Mouse (Mus musculus) heart, embryonic 15.5 days (tissue): Measurements from ENCODE around the gene Epb41l5. TPM values are rescaled to one million over a fixed set of nuclear protein-coding genes. Genes with fewer than 3 reads are reported as not detected.

ENCODE experiments used
- ATAC-seq: fragments of 200-750 bp; cut with Nextera tagmentation; replicated peaks from 2 replicates; pipeline ENCODE4 v1.8.0; 2017; ENCODE audit warnings: low read depth, moderate TSS enrichment; ENCODE audit not compliant: insufficient number of reproducible peaks, insufficient read depth, low FRiP score
- H3K27ac ChIP-seq: fragments of 300-500 bp; sonication (generic); 2 replicates; pipeline ENCODE4 v1.5.1; 2015; ENCODE audit warnings: mild to moderate bottlenecking, inconsistent platforms
- H3K27me3 ChIP-seq: fragments of 300-500 bp; sonication (generic); 2 replicates; pipeline ENCODE4 v1.6.1; 2015; ENCODE audit warnings: inconsistent platforms
- H3K36me3 ChIP-seq: fragments of 300-500 bp; sonication (generic); 2 replicates; pipeline ENCODE4 v1.6.1; 2015; ENCODE audit warnings: mild to moderate bottlenecking, inconsistent platforms
- H3K4me1 ChIP-seq: fragments of 300-500 bp; sonication (generic); replicated peaks from 2 replicates; pipeline ENCODE4 v1.6.1; 2015; ENCODE audit warnings: inconsistent platforms
- H3K4me2 ChIP-seq: fragments of 300-500 bp; sonication (generic); 2 replicates; pipeline ENCODE4 v1.6.1; 2015; ENCODE audit warnings: inconsistent platforms, mild to moderate bottlenecking, moderate library complexity
- H3K4me3 ChIP-seq: fragments of 300-500 bp; sonication (generic); 2 replicates; pipeline ENCODE4 v1.5.1; 2015; ENCODE audit warnings: mild to moderate bottlenecking, inconsistent platforms
- H3K9ac ChIP-seq: fragments of 300-500 bp; sonication (generic); 2 replicates; pipeline ENCODE4 v1.6.1; 2015; ENCODE audit warnings: mild to moderate bottlenecking, inconsistent platforms
- H3K9me3 ChIP-seq: fragments of 300-500 bp; sonication (generic); replicated peaks from 2 replicates; pipeline ENCODE4 v1.6.1; 2016; ENCODE audit warnings: inconsistent platforms
- WGBS: fragments of 180-500 bp; shearing (Covaris S2); methylation state at CpG from one replicate; pipeline ENCODE4 v1.1.7; 2015; ENCODE audit warnings: mixed read lengths; 5-methylcytosine and 5-hydroxymethylcytosine counted together
- polyA plus RNA-seq: library from polyadenylated mRNA; unstranded; fragments of >200 nt; fragmentation: Nextera tagmentation; extraction: Ambion mirVana; gene quantifications from 2 replicates; pipeline ENCODE4 v1.2.1, GENCODE M21; 2015

The Epb41l5 gene
- polyA plus RNA-seq, 1 experiment from 2014 or later = 9.5 TPM

DNA sequence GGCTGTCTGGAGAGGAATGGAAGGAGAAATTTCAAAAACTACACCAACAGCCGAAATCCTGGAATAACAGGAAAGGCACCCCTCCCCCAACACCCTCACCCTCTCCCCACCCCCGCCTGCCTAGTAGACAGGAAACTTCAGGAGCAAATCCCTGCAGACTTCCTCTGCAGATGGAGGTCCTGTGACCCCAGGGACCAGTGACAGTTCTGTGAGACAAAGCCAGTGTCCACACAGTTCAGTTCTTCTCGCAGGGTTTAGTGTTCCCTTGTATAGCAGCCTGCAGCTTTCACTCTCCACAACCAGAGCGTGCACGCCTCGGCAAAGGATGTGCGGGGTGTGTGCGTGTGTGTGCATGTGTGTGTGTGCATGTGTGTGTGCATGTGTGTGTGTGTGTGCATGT is 137.9 kb downstream of the Epb41l5 start:
- no peaks in the 10 kb centered on the region for H3K9me3 ChIP-seq
- H3K4me1 ChIP-seq = peaks cover 21% of the 10 kb centered on the region
- no peak overlapping the region for H3K4me2 ChIP-seq
- WGBS = 62% methylated on average over 8 of the region's 8 CpGs
- no peaks in the 10 kb centered on the region for H3K36me3 ChIP-seq
- ATAC-seq = 0 out of 2 replicates have a peak, but pooled peaks have one; percentile 45
- H3K4me3 ChIP-seq = no peak overlapping the region
- H3K27me3 ChIP-seq = no peaks in the 10 kb centered on the region
- no peak overlapping the region for H3K9ac ChIP-seq
- peak overlapping the region; percentile 63 for H3K27ac ChIP-seq

DNA sequence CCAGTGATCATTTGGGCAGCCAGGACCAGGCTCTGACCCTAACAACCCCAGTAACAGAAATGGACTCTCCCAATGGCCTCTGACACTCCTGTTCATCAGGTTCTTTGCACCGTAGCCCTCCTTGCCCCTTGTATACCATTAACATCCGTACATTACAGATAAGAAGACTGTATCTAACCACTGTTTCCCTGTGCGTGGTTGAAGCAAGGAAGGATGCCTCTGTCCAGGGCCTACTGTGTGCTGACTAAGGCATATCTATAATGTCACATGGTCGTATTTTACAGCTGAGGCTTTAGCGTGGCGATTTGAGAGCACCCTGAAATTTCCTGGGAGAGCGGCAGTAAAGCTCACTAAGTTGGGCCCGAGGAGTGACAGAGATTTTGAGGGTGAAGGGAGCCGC is 138.4 kb downstream of the Epb41l5 start:
- Histone ChIP-seq H3K9me3 (no peaks in the 10 kb centered on the region), H3K27me3 (no peaks in the 10 kb centered on the region)

DNA sequence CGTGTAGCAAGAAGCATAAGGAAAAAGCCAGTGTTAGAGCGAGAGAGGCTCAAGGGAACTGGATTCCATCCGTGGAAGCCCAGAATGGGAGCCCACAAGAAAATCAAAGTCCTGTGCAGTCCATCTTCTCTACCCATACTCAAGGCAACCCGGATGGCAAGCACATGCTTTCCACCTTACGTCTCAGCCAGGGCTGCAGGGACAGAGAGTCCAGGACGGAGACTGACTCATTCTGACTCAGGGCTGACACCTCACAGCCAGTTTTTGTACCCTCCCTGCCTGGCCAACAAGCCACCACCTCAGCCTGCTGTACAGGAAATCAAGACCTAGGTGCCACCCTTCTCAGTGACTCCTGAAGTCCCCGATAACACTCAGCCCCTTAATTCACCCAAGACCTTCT is 139.3 kb downstream of the Epb41l5 start:
- no peak for ATAC-seq
- WGBS = 77% methylated on average over 7 of the region's 7 CpGs
- Histone ChIP-seq H3K4me3 (no peak overlapping the region), H3K36me3 (no peaks in the 10 kb centered on the region), H3K27me3 (no peaks in the 10 kb centered on the region), H3K4me2 (no peak overlapping the region), H3K27ac (peak overlapping the region; percentile 73; the same call in 1 of the 2 replicates), H3K9me3 (no peaks in the 10 kb centered on the region), H3K4me1 (peaks cover 29% of the 10 kb centered on the region), H3K9ac (no peak overlapping the region)

More for the DNA sequence above, 138.4 kb downstream of the Epb41l5 start:
- Histone ChIP-seq H3K4me1 (peaks cover 23% of the 10 kb centered on the region), H3K27ac (peak overlapping the region; percentile 63), H3K9ac (no peak overlapping the region), H3K36me3 (no peaks in the 10 kb centered on the region), H3K4me2 (no peak overlapping the region), H3K4me3 (no peak overlapping the region)
- ATAC-seq = no peak
- 51% methylated on average over 9 of the region's 9 CpGs for WGBS

DNA sequence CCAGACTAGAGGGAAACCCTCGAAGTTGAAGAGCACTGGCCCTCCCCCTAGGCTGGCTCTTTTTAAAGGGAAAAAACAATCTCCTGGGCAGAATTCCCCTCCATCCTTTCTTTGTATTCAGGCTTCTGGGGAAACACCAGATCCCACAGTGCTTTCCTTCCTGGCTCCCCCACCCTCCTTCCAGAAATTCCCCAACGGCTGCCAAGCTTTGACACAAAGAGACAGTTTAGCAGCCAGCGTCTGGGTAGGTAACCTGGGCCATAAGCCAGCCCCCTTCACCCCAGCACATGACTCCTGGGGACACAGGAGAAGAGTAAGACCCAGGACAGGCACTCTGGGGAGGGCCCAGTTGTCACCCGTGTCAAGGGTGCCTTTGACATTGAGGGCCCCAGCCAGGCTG is 140.3 kb downstream of the Epb41l5 start:
- no peaks in the 10 kb centered on the region for H3K27me3 ChIP-seq
- peak overlapping the region; percentile 73 for H3K27ac ChIP-seq
- H3K4me3 ChIP-seq = no peak overlapping the region
- 29% methylated on average over 4 of the region's 4 CpGs for WGBS
- H3K9me3 ChIP-seq = no peaks in the 10 kb centered on the region
- no peaks in the 10 kb centered on the region for H3K36me3 ChIP-seq
- no peak overlapping the region for H3K4me2 ChIP-seq
- H3K4me1 ChIP-seq = peaks cover 29% of the 10 kb centered on the region
- ATAC-seq = no peak
- no peak overlapping the region for H3K9ac ChIP-seq

DNA sequence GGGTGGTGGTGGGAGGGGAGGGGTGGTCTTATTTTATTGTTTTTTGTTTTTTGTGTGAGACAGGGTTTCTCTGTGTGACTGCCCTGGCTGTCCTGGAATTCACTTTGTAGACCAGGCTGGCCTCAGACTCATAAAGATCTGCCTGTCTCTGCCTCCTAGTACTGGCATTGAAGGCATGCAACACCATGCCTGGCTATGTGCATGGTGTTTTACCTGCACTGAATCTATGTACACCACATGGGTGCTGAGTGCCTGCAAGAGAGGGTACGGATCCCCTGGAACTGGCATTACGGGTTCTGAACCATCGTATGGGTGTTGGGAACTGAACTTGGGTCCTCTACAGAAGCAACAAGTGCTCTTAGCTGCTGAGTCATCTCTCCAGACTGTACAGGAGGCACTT is 142.8 kb downstream of the Epb41l5 start:
- Histone ChIP-seq H3K27me3 (no peaks in the 10 kb centered on the region), H3K36me3 (peaks cover 2% of the 10 kb centered on the region; the same call in 1 of the 2 replicates), H3K9me3 (no peaks in the 10 kb centered on the region), H3K4me1 (peaks cover 45% of the 10 kb centered on the region), H3K4me2 (no peak overlapping the region), H3K9ac (no peak overlapping the region), H3K27ac (no peak overlapping the region), H3K4me3 (no peak overlapping the region)
- no peak for ATAC-seq
- 92% methylated on average over 3 of the region's 3 CpGs for WGBS

DNA sequence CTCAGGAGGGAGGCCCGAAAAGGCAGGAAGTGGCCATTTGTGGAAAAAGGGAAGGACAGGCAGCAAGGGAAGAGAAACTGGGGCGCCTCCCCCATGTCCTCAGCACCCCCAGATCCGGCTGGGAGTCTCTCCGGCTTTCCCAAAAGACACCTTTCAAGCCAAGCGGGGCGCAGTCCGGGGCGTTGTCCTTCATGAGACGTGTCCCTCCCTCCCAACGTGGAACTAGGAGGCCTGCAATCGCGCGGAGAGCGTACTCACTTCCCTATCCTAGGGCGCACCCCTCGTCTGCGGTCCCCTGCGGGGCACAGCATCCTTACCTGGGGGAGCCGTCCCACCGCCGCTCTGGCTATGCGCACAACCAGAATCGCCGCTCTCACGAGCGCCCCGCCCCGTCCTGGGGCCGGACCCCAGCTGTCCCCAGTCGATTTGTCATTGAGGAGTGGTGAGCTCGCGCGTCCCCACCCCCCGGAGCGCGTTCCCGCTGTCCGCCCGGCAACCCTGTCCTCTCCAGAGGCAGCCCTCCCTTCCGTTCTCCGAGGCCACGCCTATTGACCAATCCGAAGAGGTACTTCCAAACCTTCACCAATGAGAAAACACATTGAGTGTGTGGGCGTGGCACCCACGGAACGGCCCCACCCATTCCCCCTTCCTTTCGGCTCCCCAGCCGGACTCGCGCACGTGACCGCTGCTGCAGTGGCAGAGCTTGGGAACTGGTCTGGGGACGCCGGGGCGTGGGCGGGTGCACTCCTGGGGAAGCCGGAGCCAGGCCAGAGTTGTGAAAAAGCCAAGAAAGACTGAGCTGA is 144.3 kb downstream of the Epb41l5 start, which contains the start of gene Ralb:
Gene Ralb, minus strand, starts transcription at position 535 of the 803 bp plus-strand sequence.
- H3K9ac ChIP-seq = peak within 1 kb of the TSS; percentile 75
- H3K27ac ChIP-seq = peak within 1 kb of the TSS; percentile 91
- no peaks in the 10 kb centered on the region for H3K27me3 ChIP-seq
- peak; percentile 97 for ATAC-seq
- WGBS = under 1% methylated on average over 57 of the region's 57 CpGs
- no peaks in the 10 kb centered on the region for H3K9me3 ChIP-seq
- peak within 1 kb of the TSS; percentile 81 for H3K4me3 ChIP-seq
- H3K4me1 ChIP-seq = peaks cover 40% of the 10 kb centered on the region
- H3K4me2 ChIP-seq = peak within 1 kb of the TSS; percentile 76
- H3K36me3 ChIP-seq = peaks cover 9% of the 10 kb centered on the region

DNA sequence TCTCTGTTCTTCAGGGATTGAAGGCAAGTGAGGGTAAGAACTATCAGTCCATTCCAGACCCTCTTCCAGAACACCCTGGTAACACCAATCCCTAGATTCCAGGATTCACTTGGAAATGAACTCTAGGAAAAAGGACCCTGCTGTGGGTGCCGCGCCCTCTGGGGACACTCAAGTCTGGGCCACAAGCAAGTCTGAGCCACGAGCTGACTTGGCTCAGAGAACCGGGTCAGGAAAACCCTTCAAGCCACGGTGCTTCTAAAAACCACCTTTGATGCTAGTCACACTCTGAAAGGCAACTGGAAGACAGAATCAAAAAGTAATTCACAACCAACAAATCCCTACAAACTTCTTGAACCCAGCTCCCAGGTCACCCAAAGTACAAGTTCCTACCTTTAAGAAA is 145.0 kb downstream of the Epb41l5 start:
- H3K4me2 ChIP-seq = peak overlapping the region; percentile 76
- peaks cover 43% of the 10 kb centered on the region for H3K4me1 ChIP-seq
- peaks cover 9% of the 10 kb centered on the region for H3K36me3 ChIP-seq
- peak overlapping the region; percentile 75 for H3K9ac ChIP-seq
- peak overlapping the region; percentile 81 for H3K4me3 ChIP-seq
- no peak for ATAC-seq
- WGBS = 10% methylated on average over 5 of the region's 5 CpGs
- no peaks in the 10 kb centered on the region for H3K9me3 ChIP-seq
- no peaks in the 10 kb centered on the region for H3K27me3 ChIP-seq
- H3K27ac ChIP-seq = peak overlapping the region; percentile 91

DNA sequence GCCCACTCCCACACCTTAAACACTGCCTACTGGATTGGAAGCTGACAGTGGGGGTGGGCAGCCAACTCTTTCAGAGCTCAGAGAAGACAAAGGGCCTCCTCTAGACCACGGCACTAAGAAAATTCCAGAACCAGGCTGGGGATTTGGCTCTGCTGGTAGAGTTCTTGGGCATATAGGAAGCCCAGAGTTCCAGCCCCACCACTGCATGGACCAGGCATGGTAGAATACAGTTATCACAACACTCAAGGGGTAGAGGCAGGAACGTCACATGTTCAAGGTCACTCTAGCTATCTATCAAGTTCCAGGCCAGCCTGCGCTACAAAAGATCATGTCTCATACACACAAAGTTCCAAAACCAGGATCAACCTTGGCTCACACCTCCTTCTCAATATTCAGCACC is 145.6 kb downstream of the Epb41l5 start:
- Histone ChIP-seq H3K4me2 (peak overlapping the region; percentile 76), H3K9ac (peak overlapping the region; percentile 75), H3K4me3 (peak overlapping the region; percentile 81), H3K4me1 (peaks cover 43% of the 10 kb centered on the region), H3K27me3 (no peaks in the 10 kb centered on the region), H3K27ac (peak overlapping the region; percentile 91), H3K36me3 (peaks cover 9% of the 10 kb centered on the region), H3K9me3 (no peaks in the 10 kb centered on the region)
- 25% methylated on average over 3 of the region's 3 CpGs for WGBS
- no peak for ATAC-seq

DNA sequence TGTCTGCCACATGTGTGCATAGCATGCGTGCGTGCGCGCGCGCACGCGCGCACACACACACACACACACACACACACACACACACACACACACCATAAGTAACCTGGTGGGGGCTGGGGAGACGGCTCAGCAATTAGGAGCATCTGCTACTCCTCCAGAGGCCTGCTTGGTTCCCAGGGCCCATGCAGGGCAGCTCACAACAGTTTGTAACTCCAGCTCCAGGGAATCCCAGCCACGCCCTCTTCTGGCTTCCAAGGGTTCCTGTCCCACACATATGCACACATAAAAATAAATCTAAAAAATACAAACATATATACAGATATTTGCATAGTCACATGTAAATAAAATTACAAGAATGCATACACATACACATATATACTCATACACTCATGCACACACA is 146.1 kb downstream of the Epb41l5 start:
- H3K4me3 ChIP-seq = peak overlapping the region; percentile 81
- WGBS = 87% methylated on average over 11 of the region's 11 CpGs
- H3K27me3 ChIP-seq = no peaks in the 10 kb centered on the region
- H3K9me3 ChIP-seq = no peaks in the 10 kb centered on the region
- peak overlapping the region; percentile 76 for H3K4me2 ChIP-seq
- H3K36me3 ChIP-seq = peaks cover 9% of the 10 kb centered on the region
- H3K27ac ChIP-seq = peak overlapping the region; percentile 91; the same call in 1 of the 2 replicates
- peaks cover 46% of the 10 kb centered on the region for H3K4me1 ChIP-seq
- no peak overlapping the region; the same call in 1 of the 2 replicates for H3K9ac ChIP-seq
- no peak for ATAC-seq

DNA sequence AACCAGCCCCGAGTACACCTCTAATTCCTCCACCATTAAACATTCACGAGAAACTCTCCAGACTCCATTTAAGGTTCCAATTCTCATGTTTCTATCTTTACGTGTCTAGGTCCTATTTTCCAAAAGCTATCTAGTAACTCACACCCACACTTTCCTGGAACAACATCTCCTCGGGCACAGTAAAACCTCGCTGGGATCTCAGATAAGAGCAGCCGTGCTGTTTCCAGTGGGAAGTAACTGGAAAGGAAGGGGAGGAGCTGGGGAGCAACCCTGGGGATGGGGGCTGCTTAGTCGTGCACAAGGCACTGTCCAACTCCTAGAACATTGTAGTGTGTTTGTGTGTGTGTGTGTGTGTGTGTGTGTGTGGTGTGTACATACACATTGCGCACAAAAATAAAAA is 146.9 kb downstream of the Epb41l5 start:
- H3K36me3 ChIP-seq = peaks cover 9% of the 10 kb centered on the region
- peaks cover 55% of the 10 kb centered on the region for H3K4me1 ChIP-seq
- no peaks in the 10 kb centered on the region for H3K27me3 ChIP-seq
- H3K27ac ChIP-seq = peak overlapping the region; percentile 52
- H3K9me3 ChIP-seq = no peaks in the 10 kb centered on the region
- no peak for ATAC-seq
- H3K9ac ChIP-seq = no peak overlapping the region; the same call in 1 of the 2 replicates
- peak overlapping the region; percentile 9; the same call in 1 of the 2 replicates for H3K4me3 ChIP-seq
- WGBS = 33% methylated on average over 8 of the region's 8 CpGs
- peak overlapping the region; percentile 76 for H3K4me2 ChIP-seq

DNA sequence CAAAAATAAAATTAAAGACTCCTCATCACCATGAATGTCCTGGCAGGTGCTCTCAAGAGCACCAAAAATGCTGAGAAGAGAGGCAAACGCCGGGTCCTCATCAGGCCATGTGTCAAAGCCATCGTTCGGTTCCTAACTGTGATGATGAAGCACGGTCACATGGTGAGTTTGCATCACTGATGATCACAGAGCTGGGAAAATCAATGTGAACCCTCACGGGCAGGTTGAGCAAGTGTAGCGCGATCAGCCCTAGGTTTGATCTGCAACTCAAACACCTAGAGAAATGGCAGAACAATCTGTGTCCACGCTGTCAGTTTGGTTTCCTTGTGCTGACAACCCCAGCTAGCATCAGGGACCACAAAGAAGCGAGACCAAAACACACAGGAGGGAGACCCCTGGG is 149.3 kb downstream of the Epb41l5 start:
- H3K27ac ChIP-seq = no peak overlapping the region
- H3K4me2 ChIP-seq = no peak overlapping the region
- ATAC-seq = no peak
- peaks cover 9% of the 10 kb centered on the region for H3K36me3 ChIP-seq
- H3K9ac ChIP-seq = no peak overlapping the region
- no peak overlapping the region for H3K4me3 ChIP-seq
- no peaks in the 10 kb centered on the region for H3K27me3 ChIP-seq
- H3K9me3 ChIP-seq = no peaks in the 10 kb centered on the region
- WGBS = 90% methylated on average over 10 of the region's 10 CpGs
- peaks cover 54% of the 10 kb centered on the region for H3K4me1 ChIP-seq
